Mouse (Mus musculus): ENCODE results near the gene Plcxd1. TPM values are rescaled to one million over a fixed set of nuclear protein-coding genes. Genes with fewer than 3 reads are reported as not detected.

The Plcxd1 gene
- total RNA-seq (2023), result 1 to 10 TPM in 1 of 2 experiments, under 1 TPM in 1; 0.67 to 1.0 TPM

GRCm38 (mm10) chr5:110099656-110100580 is at the start of gene Plcxd1:
Gene Plcxd1 (plus strand): TSS chr5:110099969.

GRCm38 (mm10) chr5:110072413-110072812 is 27.4 kb upstream of the Plcxd1 start, which contains the start of gene Gm17655:
Gene Gm17655 (minus strand): TSS chr5:110072513.

DNA sequence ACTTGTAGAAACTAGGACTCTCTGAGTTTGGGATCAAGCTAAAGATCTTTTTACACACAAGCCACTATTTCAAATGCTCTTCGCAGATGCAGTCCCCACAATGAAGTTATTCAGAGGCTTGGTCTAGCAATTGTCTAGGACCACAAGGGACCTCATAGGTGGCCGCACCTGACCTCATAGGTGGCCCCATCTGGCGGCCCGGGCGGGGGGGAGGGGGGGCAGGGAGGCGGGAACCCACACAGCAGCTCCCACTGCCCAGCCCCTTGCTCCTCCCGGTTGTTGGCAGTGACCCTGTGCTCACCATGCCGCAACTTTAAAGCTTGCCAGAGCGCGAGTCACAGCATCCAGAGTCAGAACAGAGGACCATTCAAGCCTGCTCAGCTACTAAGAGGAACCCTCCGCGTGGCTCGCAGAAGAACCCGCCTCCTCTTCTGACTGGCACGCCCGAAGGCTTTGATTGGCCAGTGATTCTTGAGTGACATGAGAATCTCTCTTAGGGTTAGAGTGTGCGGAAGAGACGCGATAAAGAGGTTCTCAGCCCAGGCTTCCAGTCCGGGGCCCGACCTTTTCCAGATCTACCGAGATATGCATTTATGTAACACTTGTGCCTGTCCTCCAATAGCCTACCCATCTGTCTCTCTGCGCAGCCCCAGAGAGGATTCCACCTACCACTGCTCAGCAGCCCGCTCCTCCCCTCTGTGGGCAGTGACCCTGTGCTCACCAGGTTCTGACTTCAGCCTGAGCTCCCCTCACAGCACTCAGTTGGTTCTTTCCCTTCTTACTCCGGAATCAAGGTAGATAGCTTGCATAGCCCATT is 5.5 kb upstream of the Plcxd1 start, which contains the start of gene Gm35315:
Gene Gm35315 (minus strand): TSS at position 391 of the 817 bp plus-strand sequence.

DNA sequence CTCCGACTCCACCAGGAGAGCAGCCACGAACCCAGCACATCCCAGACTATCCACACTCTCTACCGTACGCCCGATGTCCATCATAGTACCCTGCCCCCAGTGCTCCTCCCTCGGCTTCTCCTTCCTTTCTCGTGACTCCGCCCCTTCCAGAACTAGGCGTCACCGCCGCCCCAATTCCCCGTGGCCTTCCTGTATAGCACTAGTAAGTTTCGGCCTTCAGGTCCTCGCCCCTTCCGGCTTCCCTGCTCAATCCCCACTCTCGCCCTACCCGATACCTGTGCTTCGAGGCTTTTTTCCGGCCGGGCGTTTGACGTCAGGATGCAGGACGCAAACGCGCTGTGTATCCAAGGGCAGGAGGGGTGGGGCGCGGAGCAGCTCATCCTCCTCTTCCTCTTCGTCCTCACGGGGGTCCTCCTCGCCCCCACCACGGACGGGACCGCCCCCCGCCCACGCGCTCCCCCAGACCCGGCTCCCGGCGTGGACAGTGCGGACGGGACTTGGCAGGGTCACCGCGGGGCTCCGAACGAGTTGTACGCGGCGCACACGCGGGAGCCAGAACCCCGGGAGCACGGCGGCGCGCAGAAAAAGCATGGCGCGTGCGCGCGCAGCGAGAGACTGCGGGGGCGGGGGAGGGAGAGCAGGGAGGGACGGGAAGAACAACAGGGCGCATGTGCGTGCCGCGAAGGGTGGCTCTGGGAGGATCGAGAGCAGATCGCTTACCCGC is 8.0 kb downstream of the Plcxd1 start, which contains the start of gene Gtpbp6:
Gene Gtpbp6 (minus strand): TSS at position 617 of the 724 bp plus-strand sequence.

DNA sequence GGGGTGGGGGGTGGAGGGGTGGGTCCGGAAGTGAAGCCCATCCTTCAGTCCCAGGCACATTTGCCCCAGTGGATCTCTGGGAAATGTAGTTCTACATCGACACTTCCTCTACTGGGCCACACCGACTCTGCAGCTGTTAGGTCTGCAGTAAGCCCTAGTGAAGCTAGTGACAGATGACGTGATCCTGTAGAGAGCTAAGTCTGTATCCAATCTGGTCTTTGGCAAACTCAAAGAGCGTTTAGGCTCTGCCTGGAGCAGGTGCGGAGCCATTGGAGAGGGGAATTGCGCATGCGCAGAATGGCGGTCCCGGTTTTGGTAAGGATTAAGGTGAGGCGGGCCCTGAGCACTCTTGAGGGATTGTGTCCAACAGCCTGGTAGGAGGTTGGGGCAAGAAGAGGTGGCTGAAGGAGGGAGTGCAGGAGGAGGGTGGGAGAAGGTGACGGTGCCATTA is 10.2 kb downstream of the Plcxd1 start, which contains the start of gene Zfp605:
Gene Zfp605 (plus strand): TSS at position 102 of the 451 bp plus-strand sequence.

DNA sequence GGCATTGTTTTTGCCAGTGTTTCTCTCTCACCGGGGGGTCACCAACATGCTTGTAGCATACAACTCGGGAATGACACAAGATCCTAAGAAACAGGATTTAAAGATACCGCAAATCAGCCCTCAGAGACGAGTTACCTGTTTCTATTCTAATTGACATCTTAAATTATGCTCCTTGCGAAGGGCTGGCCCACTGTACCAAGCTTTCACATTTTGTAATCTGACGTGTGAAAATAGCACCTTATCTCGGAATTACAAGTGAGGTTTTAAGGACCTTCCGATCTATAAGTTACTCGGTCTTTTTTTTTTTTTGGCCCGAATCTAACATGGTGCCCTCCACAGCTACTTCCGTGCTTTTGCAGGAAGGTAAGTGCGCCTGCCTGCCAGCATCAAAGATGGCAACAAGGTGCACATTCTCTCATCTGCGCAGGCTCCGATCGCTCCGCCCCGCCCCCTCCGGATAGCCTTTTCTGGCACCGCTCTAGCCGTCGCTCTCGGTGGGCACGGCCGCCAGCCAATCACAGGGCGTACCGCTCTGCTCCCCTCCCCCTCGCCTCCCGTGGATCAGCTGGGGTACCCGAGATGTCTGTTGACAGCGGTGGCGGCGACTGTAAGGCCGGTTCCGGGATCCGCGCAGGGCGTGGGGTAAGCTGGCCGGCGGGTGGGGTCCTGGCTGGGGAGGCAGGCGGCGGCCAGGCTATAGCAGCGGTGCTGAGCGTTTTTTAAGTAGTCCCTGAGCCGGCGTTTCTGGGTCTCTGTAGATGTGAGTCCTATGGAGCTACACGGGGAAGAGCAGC is 35.7 kb downstream of the Plcxd1 start, which contains the start of gene Chfr:
Gene Chfr (plus strand): TSS at position 550 of the 794 bp plus-strand sequence.

Other genes with a start within 250 kb of the Plcxd1 start
- 10 to 100 TPM; 26.1 to 31.2 TPM for gene Gm15446, start 176.6 kb upstream of the Plcxd1 start, total RNA-seq (2023)
- gene Zfp932, start 103.4 kb upstream of the Plcxd1 start, total RNA-seq (2023), result 10 to 100 TPM; 41.4 to 43.3 TPM
- 10 to 100 TPM; 13.2 to 13.8 TPM for gene Gm17655, start 27.5 kb upstream of the Plcxd1 start, total RNA-seq (2023)
- gene Gm35315, start 5.5 kb upstream of the Plcxd1 start, total RNA-seq (2023), result 1 to 10 TPM in 1 of 2 experiments, under 1 TPM in 1; 0.39 to 1.7 TPM
- 100 to 1,000 TPM; 116 to 142 TPM for gene Gtpbp6, start 8.2 kb downstream of the Plcxd1 start, total RNA-seq (2023)
- 1 to 10 TPM; 7.4 to 9.2 TPM for gene Zfp605, start 10.1 kb downstream of the Plcxd1 start, total RNA-seq (2023)
- 100 to 1,000 TPM in 1 of 2 experiments, 10 to 100 TPM in 1; 91.0 to 103 TPM for gene Chfr, start 35.9 kb downstream of the Plcxd1 start, total RNA-seq (2023)
- 10 to 100 TPM; 31.9 to 44.3 TPM for gene Golga3, start 76.7 kb downstream of the Plcxd1 start, total RNA-seq (2023)
- 10 to 100 TPM; 47.5 to 57.6 TPM for gene Ankle2, start 131.0 kb downstream of the Plcxd1 start, total RNA-seq (2023)
- gene Pgam5, start 169.9 kb downstream of the Plcxd1 start, total RNA-seq (2023), result 10 to 100 TPM; 32.4 to 43.9 TPM
- gene Pxmp2, start 186.2 kb downstream of the Plcxd1 start, total RNA-seq (2023), result 1 to 10 TPM; 1.5 to 1.6 TPM
- gene Pole, start 186.3 kb downstream of the Plcxd1 start, total RNA-seq (2023), result 1 to 10 TPM; 7.3 to 10.0 TPM
- gene P2rx2, start 243.2 kb downstream of the Plcxd1 start, total RNA-seq (2023), result under 1 TPM in 1 of 2 experiments, not detected in 1; 0.65 TPM
- not detected for gene Lrcol1, start 244.8 kb downstream of the Plcxd1 start, total RNA-seq (2023)